Mouse (Mus musculus) Muller cell, postnatal 12 days (primary cell): Measurements from ENCODE around the gene Nrbf2.

Source experiments
- DNase-seq: peaks from one replicate; pipeline ENCODE4 v3.0.0-alpha.2; 2015; ENCODE audit errors: inconsistent ontology term

Gene Nrbf2

DNA sequence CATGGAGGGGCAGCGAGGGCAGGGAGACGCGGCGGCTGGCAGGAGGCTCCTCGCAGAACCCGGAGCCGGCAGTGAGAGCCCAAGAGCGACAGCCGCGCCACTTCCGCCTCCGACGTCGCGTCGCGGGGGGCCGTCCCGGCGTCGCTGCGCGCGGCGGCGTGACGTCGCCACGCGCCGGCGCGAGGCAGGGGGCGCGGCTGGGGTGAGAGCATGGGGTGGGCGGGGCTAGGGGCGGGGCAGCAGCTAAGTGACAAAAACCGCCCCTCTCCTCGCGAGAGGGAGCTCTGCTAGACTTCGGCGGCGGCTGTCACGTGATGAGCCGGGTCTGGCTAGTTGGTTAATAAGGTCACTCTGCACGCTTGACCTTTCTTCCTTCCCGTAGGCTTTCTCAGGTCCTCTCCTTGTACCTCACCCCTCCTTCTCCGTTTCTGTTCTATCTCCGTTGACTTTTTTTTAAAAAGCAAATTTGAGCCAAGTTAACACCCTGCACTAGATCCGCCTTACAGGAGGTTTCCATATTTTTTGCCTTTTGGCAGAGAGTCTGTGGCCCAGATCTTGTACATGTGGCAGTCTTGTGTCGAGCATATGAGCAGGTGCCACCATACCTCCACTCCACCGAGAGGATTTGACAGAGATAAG, at the start of gene Nrbf2:
Gene Nrbf2, minus strand, starts transcription at position 130 of the 639 bp plus-strand sequence.
- DNase-seq, result peak; percentile 93

GRCm38 (mm10) chr10:67330580-67330979, 45.5 kb upstream of the Nrbf2 start:
- DNase-seq, result peak; percentile 24

- no peak for DNase-seq
Measured at GRCm38 (mm10) chr10:67329661-67330060, 44.6 kb upstream of the Nrbf2 start.

DNA sequence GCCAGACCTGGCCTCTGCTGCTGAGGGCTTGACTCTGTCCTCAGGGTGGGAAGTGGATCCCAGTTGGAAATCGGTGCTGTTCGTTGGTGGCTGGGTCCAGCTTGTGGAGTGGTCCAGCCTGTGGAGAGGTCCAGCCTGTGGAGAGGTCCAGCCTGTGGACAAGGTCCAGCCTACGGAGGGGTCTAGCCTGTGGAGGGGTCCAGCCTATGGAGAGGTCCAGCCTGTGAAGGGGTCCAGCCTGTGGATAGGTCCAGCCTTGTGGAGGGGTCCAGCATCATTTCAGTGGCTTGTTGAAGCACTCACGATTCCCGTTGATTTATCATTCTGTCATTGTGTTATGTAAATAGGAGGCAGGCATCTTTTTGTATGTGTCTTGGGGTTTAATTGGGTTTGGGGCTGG, 43.1 kb upstream of the Nrbf2 start:
- no peak for DNase-seq

GRCm38 (mm10) chr10:67324036-67324435, 38.9 kb upstream of the Nrbf2 start:
- no peak for DNase-seq

DNA sequence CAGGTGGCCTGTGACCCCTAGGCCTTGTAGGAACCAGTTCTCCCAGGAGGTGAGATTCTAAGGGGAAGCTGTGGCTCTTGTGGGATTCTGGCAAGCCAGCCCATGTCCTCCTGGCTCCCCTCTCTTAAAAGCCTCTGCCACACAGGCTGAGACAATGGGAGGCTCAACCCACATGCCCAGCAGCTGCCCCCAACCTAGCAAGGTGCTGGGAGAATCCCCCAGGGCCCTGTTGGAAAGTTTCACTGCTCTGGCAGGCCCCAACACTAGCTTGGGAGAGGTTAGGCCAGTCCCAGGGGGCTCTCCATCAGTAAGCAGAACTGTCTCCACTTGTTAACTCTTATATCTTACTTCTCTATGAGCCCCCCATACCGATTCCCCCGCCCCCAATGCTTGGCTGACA, 36.3 kb upstream of the Nrbf2 start:
- no peak for DNase-seq

GRCm38 (mm10) chr10:67320207-67320859, 35.2 kb upstream of the Nrbf2 start:
- peak; percentile 17 for DNase-seq

DNA sequence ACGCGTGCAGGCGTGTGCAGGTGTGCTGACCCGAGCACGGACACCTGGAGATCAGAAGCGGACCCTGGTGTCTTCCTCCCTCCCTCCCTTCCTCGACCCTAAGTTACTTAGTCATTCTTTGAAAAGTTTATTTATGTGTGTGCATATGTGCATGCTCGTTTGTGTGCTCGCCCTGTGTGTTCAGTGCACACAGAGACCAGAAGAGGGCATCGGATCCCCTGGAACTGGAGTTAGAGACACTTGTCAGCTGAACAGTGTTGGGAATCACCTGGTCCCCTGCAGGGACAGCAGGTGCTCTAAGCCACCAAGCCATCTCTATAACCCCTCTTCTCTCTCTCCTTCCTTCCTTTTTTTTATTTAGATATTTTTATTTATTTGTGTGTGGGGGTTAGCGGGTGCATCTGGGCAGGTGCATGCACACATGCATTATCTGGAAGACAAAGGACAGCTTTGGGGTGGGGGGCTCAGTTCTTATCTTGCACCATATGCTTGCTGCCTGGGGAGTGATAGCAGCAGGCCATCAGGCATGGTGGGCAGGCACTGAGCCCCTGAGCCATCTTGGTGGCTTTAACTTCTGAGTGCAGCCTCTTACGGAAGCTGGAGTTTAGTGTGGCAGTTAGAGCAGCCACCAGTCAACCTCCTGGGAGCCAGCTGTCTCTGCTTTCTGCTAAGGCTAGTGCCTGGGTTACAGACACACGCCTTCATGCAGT, 34.1 kb upstream of the Nrbf2 start:
- DNase-seq, result no peak

GRCm38 (mm10) chr10:67317931-67318460, 32.9 kb upstream of the Nrbf2 start:
- peak; percentile 42 for DNase-seq

DNA sequence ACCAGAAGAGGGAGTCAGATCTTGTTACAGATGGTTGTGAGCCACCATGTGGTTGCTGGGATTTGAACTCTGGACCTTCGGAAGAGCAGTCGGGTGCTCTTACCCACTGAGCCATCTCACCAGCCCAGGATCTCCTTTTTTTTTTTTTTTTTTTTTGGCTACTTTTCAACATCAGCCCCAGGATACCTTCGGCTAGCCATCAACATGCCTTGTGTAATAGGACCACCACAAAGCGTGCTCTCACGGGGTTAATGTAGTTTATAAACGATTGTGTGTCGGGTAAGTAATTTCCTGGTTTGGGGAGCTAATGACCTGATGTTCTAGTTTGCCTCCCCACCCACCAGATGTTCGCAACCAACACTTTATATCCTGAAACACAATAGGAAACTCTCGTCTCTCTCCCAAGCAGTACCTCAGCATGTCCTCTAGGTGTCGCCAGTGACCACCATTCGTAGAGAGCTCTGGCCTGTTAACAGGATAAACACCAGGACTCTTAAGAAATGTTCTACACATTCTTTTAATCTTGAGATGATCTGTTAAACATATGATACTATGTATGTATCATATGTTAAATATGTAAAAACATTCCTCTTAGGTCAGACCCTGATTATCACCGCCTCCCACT, 29.8 kb upstream of the Nrbf2 start:
- DNase-seq, result peak; percentile 70

DNA sequence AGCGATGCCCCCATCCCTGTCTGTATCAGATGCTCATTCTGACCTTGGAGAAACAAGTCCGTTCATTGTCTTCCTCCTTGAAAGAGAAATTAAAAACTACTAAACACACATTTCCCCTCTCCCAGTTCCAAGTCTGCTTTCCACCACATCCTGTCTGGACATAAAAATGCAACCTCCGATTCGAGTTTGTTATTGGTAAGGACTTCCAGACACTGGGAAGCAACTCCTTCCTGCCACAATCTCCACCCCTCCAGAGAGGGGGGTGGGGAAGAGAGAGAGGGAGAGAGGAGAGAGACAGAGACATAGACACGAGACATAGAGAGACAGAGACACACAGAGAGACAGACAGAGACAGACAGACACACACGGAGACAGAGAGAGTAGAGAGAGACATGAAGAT, 27.4 kb upstream of the Nrbf2 start:
- DNase-seq, result no peak

GRCm38 (mm10) chr10:67311277-67311959, 26.3 kb upstream of the Nrbf2 start:
- peak; percentile 45 for DNase-seq

DNA sequence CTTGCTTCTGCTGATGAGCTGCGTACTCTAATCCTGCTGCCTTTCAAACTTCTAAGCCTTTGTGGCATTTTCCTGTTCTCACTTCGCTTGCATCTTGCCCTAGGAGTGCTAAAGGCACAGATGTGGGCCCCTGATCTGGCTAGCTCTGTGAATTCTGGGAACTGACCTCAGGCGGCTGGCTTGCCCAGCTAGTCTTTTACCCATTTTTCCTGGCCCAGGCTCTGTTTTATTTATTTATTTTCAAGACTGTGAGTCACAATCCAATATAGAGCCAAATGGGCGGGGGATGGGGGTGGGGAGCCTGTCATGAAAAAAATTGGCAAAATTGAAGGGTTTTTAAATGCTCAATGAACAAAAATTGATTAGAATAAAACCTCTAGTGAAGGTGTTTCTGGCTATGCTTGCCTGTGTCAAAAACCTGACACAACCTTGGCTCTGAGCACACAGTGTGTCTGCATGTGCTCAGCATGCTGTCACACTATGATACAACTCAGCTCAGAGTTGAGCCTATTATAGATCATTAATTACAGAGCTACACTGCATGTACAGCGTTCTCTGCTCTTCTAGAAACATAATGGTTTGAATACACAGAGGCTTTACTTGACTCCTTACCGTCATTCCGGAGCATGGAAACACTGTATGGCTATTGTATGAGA, 24.5 kb upstream of the Nrbf2 start:
- peak; percentile 36 for DNase-seq

- no peak for DNase-seq
Measured at GRCm38 (mm10) chr10:67302340-67302739, 17.2 kb upstream of the Nrbf2 start.

GRCm38 (mm10) chr10:67301046-67301445, 15.9 kb upstream of the Nrbf2 start:
- no peak for DNase-seq

- DNase-seq, result peak; percentile 34
Measured at GRCm38 (mm10) chr10:67299285-67299684, 14.2 kb upstream of the Nrbf2 start.

DNA sequence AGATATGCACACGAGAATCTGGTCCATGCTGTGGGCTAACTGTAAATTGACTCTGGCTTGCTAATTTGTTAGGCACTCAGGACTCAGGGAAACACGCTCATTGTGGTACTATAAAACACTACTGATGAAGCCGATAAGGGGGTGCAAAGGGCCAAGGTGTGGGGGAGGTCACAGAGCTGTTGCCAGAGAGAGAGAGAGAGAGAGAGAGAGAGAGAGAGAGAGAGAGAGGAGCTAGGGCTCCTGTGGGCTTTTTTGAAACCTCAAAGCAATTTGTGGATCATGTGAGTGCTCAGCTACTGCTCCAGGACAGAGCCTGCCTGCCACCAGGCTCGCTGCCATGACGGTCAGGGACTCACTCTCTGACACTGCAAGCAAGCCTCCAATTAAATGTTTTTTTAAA, 13.8 kb upstream of the Nrbf2 start:
- no peak for DNase-seq

GRCm38 (mm10) chr10:67297175-67297855, 12.2 kb upstream of the Nrbf2 start:
- no peak for DNase-seq

DNA sequence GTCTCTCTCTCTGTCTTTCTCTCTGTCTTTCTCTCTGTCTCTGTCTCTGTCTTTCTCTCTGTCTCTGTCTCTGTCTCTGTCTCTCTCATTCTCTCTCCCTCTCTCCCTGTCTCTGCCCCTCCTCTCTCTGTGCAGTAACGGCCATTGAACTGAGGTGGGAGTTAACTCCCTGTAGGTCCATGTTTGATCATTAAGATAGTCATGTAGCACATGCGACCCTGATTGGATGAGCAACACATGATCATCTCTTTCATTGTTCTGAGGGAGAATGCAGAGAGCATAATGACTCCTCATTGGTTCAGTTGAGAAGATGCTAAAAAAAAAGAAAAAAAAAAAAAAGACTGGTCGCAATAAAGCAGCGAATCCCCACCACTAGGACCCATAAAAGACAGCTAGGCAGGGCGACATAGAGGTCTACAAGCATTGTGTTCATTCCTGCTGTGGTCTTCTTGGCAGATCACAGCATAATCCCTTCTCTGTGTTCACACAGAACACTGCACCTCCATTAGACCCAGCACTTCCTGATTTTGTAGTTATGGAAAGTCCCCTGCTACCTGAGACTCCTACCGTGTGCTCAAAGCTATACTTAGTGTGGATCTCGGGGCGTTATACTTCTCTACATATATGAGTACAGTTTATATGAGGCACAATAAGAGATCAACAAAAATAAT, 11.5 kb upstream of the Nrbf2 start:
- no peak for DNase-seq

DNA sequence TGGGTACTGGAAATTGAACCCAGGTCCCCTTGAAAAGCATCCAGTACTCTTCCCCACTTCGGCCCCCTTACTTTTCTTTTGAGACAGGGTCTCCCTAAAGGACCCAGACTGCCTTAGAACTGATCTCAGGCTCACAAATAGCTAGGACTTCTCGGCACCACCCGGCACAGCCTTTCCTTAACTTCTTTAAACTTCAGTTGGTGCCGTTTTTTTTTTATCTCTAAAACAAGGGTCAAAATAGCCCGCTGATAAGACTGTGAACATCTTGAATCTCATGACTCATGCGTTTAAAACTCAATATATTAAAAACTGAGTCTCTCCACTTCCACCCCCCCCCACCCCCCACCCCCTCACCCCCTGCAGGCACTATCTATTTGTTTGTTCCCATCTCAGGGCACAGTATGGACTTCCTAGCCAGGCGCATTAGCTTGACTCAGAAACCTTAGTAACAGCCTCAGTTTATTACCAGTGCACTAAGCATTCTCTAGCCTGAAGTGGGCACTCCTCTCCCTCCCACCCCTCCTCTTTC, 10.9 kb upstream of the Nrbf2 start:
- DNase-seq, result no peak
